Mouse (Mus musculus): ENCODE measurements around the gene Zfp14. TPM values are rescaled to one million over a fixed set of nuclear protein-coding genes. Genes with fewer than 3 reads are reported as not detected.
A peak's percentile ranks its signal among the peaks of the same experiment; 100 is the strongest.

The Zfp14 gene
- polyA plus RNA-seq, 1 experiment from 2014 or later = 1.4 TPM

GRCm38 (mm10) chr7:30000601-30001000 lies 50.6 kb downstream of the Zfp14 start:
- peaks cover 21% of the 10 kb centered on the region for H3K36me3 ChIP-seq (ENCODE audit: control insufficient read depth, insufficient read depth, low read length)
- H3K4me1 ChIP-seq (replicated peaks; ENCODE audit: control insufficient read depth, insufficient read depth, low read length) = no peaks in the 10 kb centered on the region
- 81% methylated on average over 5 of the region's 5 CpGs for WGBS
- ATAC-seq (replicated peaks; ENCODE audit: low FRiP score) = no peak
- no peak overlapping the region for H3K4me3 ChIP-seq (ENCODE audit: low read depth, low read length)
- no peak overlapping the region for H3K9ac ChIP-seq (ENCODE audit: low read depth, low read length)
- no peak for DNase-seq (ENCODE audit: low spot score)
- no peaks in the 10 kb centered on the region for H3K9me3 ChIP-seq (ENCODE audit: control insufficient read depth, low read length)
- H3K27me3 ChIP-seq (replicated peaks; ENCODE audit: control insufficient read depth, insufficient read depth, low read length) = no peaks in the 10 kb centered on the region
- H3K27ac ChIP-seq (ENCODE audit: low read depth, low read length) = no peak overlapping the region
- H3K4me2 ChIP-seq = no peak overlapping the region

- Histone ChIP-seq H3K4me2 (no peak overlapping the region), H3K27ac (ENCODE audit: low read depth, low read length) (no peak overlapping the region), H3K9me3 (ENCODE audit: control insufficient read depth, low read length) (no peaks in the 10 kb centered on the region), H3K27me3 (replicated peaks; ENCODE audit: control insufficient read depth, insufficient read depth, low read length) (no peaks in the 10 kb centered on the region), H3K9ac (ENCODE audit: low read depth, low read length) (no peak overlapping the region), H3K36me3 (ENCODE audit: control insufficient read depth, insufficient read depth, low read length) (peaks cover 44% of the 10 kb centered on the region), H3K4me1 (replicated peaks; ENCODE audit: control insufficient read depth, insufficient read depth, low read length) (no peaks in the 10 kb centered on the region), H3K4me3 (ENCODE audit: low read depth, low read length) (no peak overlapping the region)
- ATAC-seq (replicated peaks; ENCODE audit: low FRiP score) (no peak), DNase-seq (ENCODE audit: low spot score) (no peak)
- WGBS = 94% methylated on average over 8 of the region's 8 CpGs
Measured at GRCm38 (mm10) chr7:29995134-29995533, 56.0 kb downstream of the Zfp14 start.

GRCm38 (mm10) chr7:29993340-29993739 lies 57.8 kb downstream of the Zfp14 start:
- Histone ChIP-seq H3K4me3 (ENCODE audit: low read depth, low read length) (no peak overlapping the region), H3K27ac (ENCODE audit: low read depth, low read length) (no peak overlapping the region), H3K27me3 (replicated peaks; ENCODE audit: control insufficient read depth, insufficient read depth, low read length) (no peaks in the 10 kb centered on the region), H3K4me2 (no peak overlapping the region), H3K36me3 (ENCODE audit: control insufficient read depth, insufficient read depth, low read length) (peaks cover 42% of the 10 kb centered on the region), H3K9ac (ENCODE audit: low read depth, low read length) (no peak overlapping the region), H3K4me1 (replicated peaks; ENCODE audit: control insufficient read depth, insufficient read depth, low read length) (no peaks in the 10 kb centered on the region), H3K9me3 (ENCODE audit: control insufficient read depth, low read length) (no peaks in the 10 kb centered on the region)
- 93% methylated on average over 9 of the region's 9 CpGs for WGBS
- no peak for ATAC-seq (replicated peaks; ENCODE audit: low FRiP score)
- DNase-seq (ENCODE audit: low spot score) = no peak

DNA sequence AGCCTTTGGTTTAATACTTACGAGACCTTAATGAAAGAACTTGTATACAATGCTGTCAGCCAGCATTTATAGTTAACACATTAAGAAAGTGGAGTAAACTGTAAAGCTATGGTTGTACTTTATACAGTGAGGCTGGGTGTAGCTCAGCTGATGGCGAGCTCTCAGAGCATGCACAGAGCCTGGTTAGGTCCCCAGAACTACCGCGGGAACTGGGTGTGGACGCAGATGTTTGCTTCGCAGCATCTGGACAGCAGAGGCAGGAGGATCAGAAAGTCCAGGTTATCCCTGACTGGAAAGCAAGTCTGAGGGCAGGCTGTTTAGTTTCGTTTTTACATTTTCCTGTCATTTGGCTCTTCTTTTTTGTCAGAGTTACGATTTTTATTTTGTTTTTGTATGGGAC lies 58.5 kb downstream of the Zfp14 start:
- H3K9ac ChIP-seq (ENCODE audit: low read depth, low read length) = no peak overlapping the region
- no peak overlapping the region for H3K4me2 ChIP-seq
- no peaks in the 10 kb centered on the region for H3K4me1 ChIP-seq (replicated peaks; ENCODE audit: control insufficient read depth, insufficient read depth, low read length)
- ATAC-seq (replicated peaks; ENCODE audit: low FRiP score) (no peak), DNase-seq (ENCODE audit: low spot score) (no peak)
- no peak overlapping the region for H3K27ac ChIP-seq (ENCODE audit: low read depth, low read length)
- no peaks in the 10 kb centered on the region for H3K27me3 ChIP-seq (replicated peaks; ENCODE audit: control insufficient read depth, insufficient read depth, low read length)
- peaks cover 38% of the 10 kb centered on the region for H3K36me3 ChIP-seq (ENCODE audit: control insufficient read depth, insufficient read depth, low read length)
- H3K9me3 ChIP-seq (ENCODE audit: control insufficient read depth, low read length) = no peaks in the 10 kb centered on the region
- H3K4me3 ChIP-seq (ENCODE audit: low read depth, low read length) = no peak overlapping the region
- WGBS = 92% methylated on average over 8 of the region's 8 CpGs

- peaks cover 37% of the 10 kb centered on the region for H3K36me3 ChIP-seq (ENCODE audit: control insufficient read depth, insufficient read depth, low read length)
- DNase-seq (ENCODE audit: low spot score) (no peak), ATAC-seq (replicated peaks; ENCODE audit: low FRiP score) (peak; percentile 61; the same call in 1 of the 2 replicates)
- H3K27ac ChIP-seq (ENCODE audit: low read depth, low read length) = no peak overlapping the region; the same call in 1 of the 2 replicates
- no peak overlapping the region for H3K9ac ChIP-seq (ENCODE audit: low read depth, low read length)
- no peaks in the 10 kb centered on the region for H3K27me3 ChIP-seq (replicated peaks; ENCODE audit: control insufficient read depth, insufficient read depth, low read length)
- no peak overlapping the region for H3K4me2 ChIP-seq
- 77% methylated on average over 11 of the region's 11 CpGs for WGBS
- H3K4me3 ChIP-seq (ENCODE audit: low read depth, low read length) = no peak overlapping the region
- no peaks in the 10 kb centered on the region for H3K4me1 ChIP-seq (replicated peaks; ENCODE audit: control insufficient read depth, insufficient read depth, low read length)
- no peaks in the 10 kb centered on the region for H3K9me3 ChIP-seq (ENCODE audit: control insufficient read depth, low read length)
Measured at GRCm38 (mm10) chr7:29989031-29989430, 62.1 kb downstream of the Zfp14 start.

- Histone ChIP-seq H3K36me3 (ENCODE audit: control insufficient read depth, insufficient read depth, low read length) (peaks cover 28% of the 10 kb centered on the region), H3K4me2 (no peak overlapping the region), H3K9ac (ENCODE audit: low read depth, low read length) (no peak overlapping the region), H3K4me1 (replicated peaks; ENCODE audit: control insufficient read depth, insufficient read depth, low read length) (0 out of 2 replicates have a peak, but pooled peaks cover 3% of the 10 kb centered on the region), H3K27me3 (replicated peaks; ENCODE audit: control insufficient read depth, insufficient read depth, low read length) (no peaks in the 10 kb centered on the region), H3K27ac (ENCODE audit: low read depth, low read length) (no peak overlapping the region), H3K9me3 (ENCODE audit: control insufficient read depth, low read length) (no peaks in the 10 kb centered on the region), H3K4me3 (ENCODE audit: low read depth, low read length) (no peak overlapping the region)
- 87% methylated on average over 5 of the region's 5 CpGs for WGBS
- DNase-seq (ENCODE audit: low spot score) (no peak), ATAC-seq (replicated peaks; ENCODE audit: low FRiP score) (no peak)
Measured at GRCm38 (mm10) chr7:29987551-29987950, 63.6 kb downstream of the Zfp14 start.

Small RNAs within 50 kb of the gene (microRNA-seq; reads per million reads assigned to microRNA genes)
- gene Gm23368 (ENCODE audit: borderline number of aligned reads) = not detected

Other genes starting within 250 kb of the Zfp14 start
- gene Zfp790, start 235.3 kb downstream of the Zfp14 start, polyA plus RNA-seq (2014; fragmentation: Nextera tagmentation; extraction: Ambion mirVana) = 9.0 and 10.0 TPM in 2 replicates
- 3.9 TPM in 2 replicates for gene Zfp940, start 197.7 kb downstream of the Zfp14 start, polyA plus RNA-seq (2014; fragmentation: Nextera tagmentation; extraction: Ambion mirVana)
- 3.9 and 5.7 TPM in 2 replicates for gene Zfp420, start 191.4 kb downstream of the Zfp14 start, polyA plus RNA-seq (2014; fragmentation: Nextera tagmentation; extraction: Ambion mirVana)
- gene Zfp27, start 144.8 kb downstream of the Zfp14 start, polyA plus RNA-seq (2014; fragmentation: Nextera tagmentation; extraction: Ambion mirVana) = 4.9 and 5.8 TPM in 2 replicates
- gene Zfp383, start 143.2 kb downstream of the Zfp14 start, polyA plus RNA-seq (2014; fragmentation: Nextera tagmentation; extraction: Ambion mirVana) = 2.2 and 2.3 TPM in 2 replicates
- 6.7 and 7.0 TPM in 2 replicates for gene Zfp74, start 97.3 kb downstream of the Zfp14 start, polyA plus RNA-seq (2014; fragmentation: Nextera tagmentation; extraction: Ambion mirVana)
- 23.6 and 25.3 TPM in 2 replicates for gene Zfp568, start 67.4 kb downstream of the Zfp14 start, polyA plus RNA-seq (2014; fragmentation: Nextera tagmentation; extraction: Ambion mirVana)
- gene Zfp82, start 21.5 kb upstream of the Zfp14 start, polyA plus RNA-seq (2014; fragmentation: Nextera tagmentation; extraction: Ambion mirVana) = 3.9 and 4.1 TPM in 2 replicates
- 0.32 and 0.43 TPM in 2 replicates for gene Gm26920, start 39.0 kb upstream of the Zfp14 start, polyA plus RNA-seq (2014; fragmentation: Nextera tagmentation; extraction: Ambion mirVana)
- 7.6 and 7.7 TPM in 2 replicates for gene Zfp566, start 39.1 kb upstream of the Zfp14 start, polyA plus RNA-seq (2014; fragmentation: Nextera tagmentation; extraction: Ambion mirVana)
- gene Zfp260, start 43.4 kb upstream of the Zfp14 start, polyA plus RNA-seq (2014; fragmentation: Nextera tagmentation; extraction: Ambion mirVana) = 48.6 and 54.6 TPM in 2 replicates
- 2.8 and 2.9 TPM in 2 replicates for gene Zfp382, start 70.6 kb upstream of the Zfp14 start, polyA plus RNA-seq (2014; fragmentation: Nextera tagmentation; extraction: Ambion mirVana)
- gene Zfp146, start 118.4 kb upstream of the Zfp14 start, polyA plus RNA-seq (2014; fragmentation: Nextera tagmentation; extraction: Ambion mirVana) = 7.5 and 8.8 TPM in 2 replicates
- gene Cox7a1, start 132.8 kb upstream of the Zfp14 start, polyA plus RNA-seq (2014; fragmentation: Nextera tagmentation; extraction: Ambion mirVana) = 4.7 and 5.1 TPM in 2 replicates
- gene Capns1, start 147.4 kb upstream of the Zfp14 start, polyA plus RNA-seq (2014; fragmentation: Nextera tagmentation; extraction: Ambion mirVana) = 45.1 and 54.9 TPM in 2 replicates
- 109 and 129 TPM in 2 replicates for gene Polr2i, start 180.6 kb upstream of the Zfp14 start, polyA plus RNA-seq (2014; fragmentation: Nextera tagmentation; extraction: Ambion mirVana)
- gene Tbcb, start 180.9 kb upstream of the Zfp14 start, polyA plus RNA-seq (2014; fragmentation: Nextera tagmentation; extraction: Ambion mirVana) = 124 and 126 TPM in 2 replicates
- not detected in 2 replicates for gene Ovol3, start 184.3 kb upstream of the Zfp14 start, polyA plus RNA-seq (2014; fragmentation: Nextera tagmentation; extraction: Ambion mirVana)
- not detected in 2 replicates for gene Thap8, start 228.7 kb upstream of the Zfp14 start, polyA plus RNA-seq (2014; fragmentation: Nextera tagmentation; extraction: Ambion mirVana)
- 15.3 and 16.0 TPM in 2 replicates for gene Wdr62, start 229.0 kb upstream of the Zfp14 start, polyA plus RNA-seq (2014; fragmentation: Nextera tagmentation; extraction: Ambion mirVana)
- gene Clip3, start 240.3 kb upstream of the Zfp14 start, polyA plus RNA-seq (2014; fragmentation: Nextera tagmentation; extraction: Ambion mirVana) = 16.3 and 17.6 TPM in 2 replicates

Data from liver, embryonic 11.5 days (tissue).